Mouse (Mus musculus) heart, embryonic 12.5 days (tissue): Measurements from ENCODE around the gene Bpifb9b. TPM values are rescaled to one million over a fixed set of nuclear protein-coding genes. Genes with fewer than 3 reads are reported as not detected.
"Not testable (repeated sequence)": the region's sequence is repeated elsewhere in the genome, so short reads cannot be mapped to it uniquely, and the experiment has no call there.

Experiments used
- ATAC-seq: fragments of 200-750 bp; cut with Nextera tagmentation; 2 replicates; pipeline ENCODE4 v1.8.0; 2017; ENCODE audit warnings: moderate TSS enrichment, moderate library complexity; ENCODE audit not compliant: insufficient number of reproducible peaks, low FRiP score
- H3K27ac ChIP-seq: fragments of 300-500 bp; sonication (generic); 2 replicates; pipeline ENCODE4 v1.5.1; 2016; ENCODE audit warnings: mild to moderate bottlenecking, moderate library complexity; ENCODE audit not compliant: poor library complexity, severe bottlenecking
- H3K27me3 ChIP-seq: fragments of 300-500 bp; sonication (generic); replicated peaks from 2 replicates; pipeline ENCODE4 v1.6.1; 2016; ENCODE audit warnings: mild to moderate bottlenecking, moderate library complexity
- H3K36me3 ChIP-seq: fragments of 300-500 bp; sonication (generic); 2 replicates; pipeline ENCODE4 v1.6.1; 2016; ENCODE audit warnings: mild to moderate bottlenecking, moderate library complexity
- H3K4me1 ChIP-seq: fragments of 300-500 bp; sonication (generic); replicated peaks from 2 replicates; pipeline ENCODE4 v1.6.1; 2016; ENCODE audit warnings: mild to moderate bottlenecking
- H3K4me2 ChIP-seq: fragments of 300-500 bp; sonication (generic); 2 replicates; pipeline ENCODE4 v1.6.1; 2016; ENCODE audit warnings: mild to moderate bottlenecking, moderate library complexity
- H3K4me3 ChIP-seq: fragments of 300-500 bp; sonication (generic); 2 replicates; pipeline ENCODE4 v1.5.1; 2016; ENCODE audit warnings: mild to moderate bottlenecking
- H3K9ac ChIP-seq: fragments of 300-500 bp; sonication (generic); 2 replicates; pipeline ENCODE4 v1.6.1; 2016; ENCODE audit warnings: mild to moderate bottlenecking, moderate library complexity
- H3K9me3 ChIP-seq: fragments of 300-500 bp; sonication (generic); replicated peaks from 2 replicates; pipeline ENCODE4 v1.6.1; 2016; ENCODE audit warnings: mild to moderate bottlenecking, moderate library complexity
- WGBS: fragments of 180-500 bp; shearing (Covaris S2); methylation state at CpG from one replicate; pipeline ENCODE4 v1.1.7; 2016; 5-methylcytosine and 5-hydroxymethylcytosine counted together
- polyA plus RNA-seq: library from polyadenylated mRNA; unstranded; fragments of >200 nt; fragmentation: Nextera tagmentation; extraction: Ambion mirVana; gene quantifications from 2 replicates; pipeline ENCODE4 v1.2.1, GENCODE M21; 2016

Gene Bpifb9b
- polyA plus RNA-seq = not detected in 2 replicates

GRCm38 (mm10) chr2:154306927-154307326 is at the start of gene Bpifb9b:
Gene Bpifb9b, plus strand, starts transcription at chr2:154307227.
- not testable (repeated sequence) for H3K9ac ChIP-seq, H3K27ac ChIP-seq, H3K27me3 ChIP-seq, H3K4me2 ChIP-seq, H3K4me3 ChIP-seq, H3K4me1 ChIP-seq, ATAC-seq, H3K9me3 ChIP-seq, H3K36me3 ChIP-seq
- WGBS = 70% methylated on average over 4 of the region's 4 CpGs

GRCm38 (mm10) chr2:154257554-154257953 is 49.5 kb upstream of the Bpifb9b start, which contains the start of gene Bpifb9a:
Gene Bpifb9a, plus strand, starts transcription at chr2:154257854.
- H3K9me3 ChIP-seq, H3K4me3 ChIP-seq, H3K27ac ChIP-seq: not testable (repeated sequence)

DNA sequence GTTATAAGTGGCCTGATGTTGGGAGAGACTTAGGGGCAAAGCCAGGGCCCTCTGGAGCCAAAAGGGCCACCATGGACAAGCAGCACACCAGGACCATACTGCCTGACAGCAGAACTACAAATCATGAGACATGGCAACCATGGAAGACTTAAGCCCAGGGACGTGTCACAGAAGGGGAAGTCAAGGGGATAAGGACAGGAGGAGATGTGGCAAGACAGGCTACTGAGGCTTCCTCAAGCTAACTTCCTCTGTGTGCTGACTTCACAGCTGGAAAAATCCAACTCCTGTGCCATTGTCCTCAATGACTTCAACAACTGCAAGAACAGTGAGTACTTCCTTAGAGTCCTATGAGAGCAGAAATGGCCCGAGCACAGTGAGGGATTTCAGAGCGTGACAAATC is 42.6 kb upstream of the Bpifb9b start:
- not testable (repeated sequence) for H3K36me3 ChIP-seq, H3K9ac ChIP-seq, H3K9me3 ChIP-seq, H3K27me3 ChIP-seq, H3K4me3 ChIP-seq, H3K4me2 ChIP-seq, ATAC-seq, H3K27ac ChIP-seq, H3K4me1 ChIP-seq
- 70% methylated on average over 3 of the region's 3 CpGs for WGBS

More at GRCm38 (mm10) chr2:154257554-154257953, 49.5 kb upstream of the Bpifb9b start, which contains the start of gene Bpifb9a:
- not testable (repeated sequence) for ATAC-seq, H3K4me1 ChIP-seq, H3K36me3 ChIP-seq, H3K9ac ChIP-seq, H3K4me2 ChIP-seq, H3K27me3 ChIP-seq
- 68% methylated on average over 5 of the region's 5 CpGs for whole genome bisulfite sequencing

- not testable (repeated sequence) for H3K4me1 ChIP-seq, H3K27ac ChIP-seq, H3K36me3 ChIP-seq, ATAC-seq, H3K9me3 ChIP-seq, H3K9ac ChIP-seq, H3K27me3 ChIP-seq, H3K4me3 ChIP-seq, H3K4me2 ChIP-seq
- 85% methylated on average over 3 of the region's 3 CpGs for WGBS
Measured at GRCm38 (mm10) chr2:154291866-154292265, 15.2 kb upstream of the Bpifb9b start.

- Histone ChIP-seq H3K27ac (no peak overlapping the region), H3K36me3 (no peaks in the 10 kb centered on the region), H3K9me3 (no peaks in the 10 kb centered on the region), H3K4me2 (no peak overlapping the region), H3K4me1 (no peaks in the 10 kb centered on the region), H3K4me3 (no peak overlapping the region), H3K27me3 (no peaks in the 10 kb centered on the region), H3K9ac (no peak overlapping the region)
- WGBS = 57% methylated on average over 1 of the region's 1 CpGs
- ATAC-seq = no peak
Measured at GRCm38 (mm10) chr2:154292833-154293232, 14.2 kb upstream of the Bpifb9b start.

GRCm38 (mm10) chr2:154294746-154295145 is 12.3 kb upstream of the Bpifb9b start:
- H3K4me3 ChIP-seq = not testable (repeated sequence)

DNA sequence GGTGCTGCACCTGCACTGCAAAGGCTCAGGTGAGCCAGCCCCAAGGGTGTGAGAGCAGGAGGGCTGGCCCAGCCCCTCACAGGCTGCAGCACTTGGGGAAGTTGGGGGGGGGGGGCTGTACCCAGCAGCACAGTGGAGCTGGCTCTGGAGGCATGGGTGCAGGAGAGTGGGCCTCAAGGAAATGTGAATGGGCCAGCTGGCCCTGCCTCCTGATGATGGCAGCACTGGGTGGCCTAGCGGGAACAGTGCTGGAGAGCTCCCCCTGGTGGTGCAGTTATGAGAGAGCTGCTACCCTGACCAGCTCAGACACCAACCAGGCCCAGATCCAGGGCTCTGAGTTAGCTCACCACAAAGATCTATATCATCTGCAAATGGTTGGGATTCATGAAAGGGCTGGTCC is 6.5 kb upstream of the Bpifb9b start:
- H3K27ac ChIP-seq = no peak overlapping the region
- peak; percentile 29; the same call in 1 of the 2 replicates for ATAC-seq
- no peak overlapping the region for H3K4me3 ChIP-seq
- H3K4me2 ChIP-seq = no peak overlapping the region
- no peaks in the 10 kb centered on the region; the same call in 1 of the 2 replicates for H3K4me1 ChIP-seq
- H3K27me3 ChIP-seq = no peaks in the 10 kb centered on the region
- H3K9me3 ChIP-seq = no peaks in the 10 kb centered on the region
- no peaks in the 10 kb centered on the region for H3K36me3 ChIP-seq
- WGBS = 26% methylated on average over 1 of the region's 1 CpGs
- H3K9ac ChIP-seq = no peak overlapping the region

More at GRCm38 (mm10) chr2:154294746-154295145, 12.3 kb upstream of the Bpifb9b start:
- not testable (repeated sequence) for H3K4me1 ChIP-seq, H3K9ac ChIP-seq, H3K27me3 ChIP-seq, H3K36me3 ChIP-seq, ATAC-seq, H3K9me3 ChIP-seq, H3K27ac ChIP-seq
- peak overlapping the region; percentile 45; the same call in 1 of the 2 replicates for H3K4me2 ChIP-seq
- 4% methylated on average over 10 of the region's 10 CpGs for WGBS

DNA sequence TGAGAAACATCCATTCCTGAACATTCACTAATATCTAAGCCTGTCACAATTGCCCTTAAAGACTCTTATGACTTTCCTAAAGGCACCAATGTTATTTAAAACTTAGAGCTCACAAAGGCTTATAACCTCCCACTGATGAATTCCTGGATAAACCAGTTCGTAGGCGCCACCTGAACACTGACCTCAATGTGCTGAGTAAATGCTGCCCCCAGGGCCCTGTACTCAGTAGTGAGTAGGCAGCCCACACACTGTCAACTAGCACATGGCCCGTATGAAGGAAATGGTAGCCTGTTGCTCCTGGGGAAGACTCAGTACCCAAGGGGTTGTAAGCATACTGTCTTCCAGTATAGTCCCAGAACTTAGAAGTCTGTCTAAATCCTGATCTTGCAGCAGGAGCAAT is 5.3 kb upstream of the Bpifb9b start:
- Histone ChIP-seq H3K9me3 (no peaks in the 10 kb centered on the region), H3K27ac (no peak overlapping the region), H3K9ac (no peak overlapping the region), H3K4me3 (no peak overlapping the region), H3K36me3 (no peaks in the 10 kb centered on the region), H3K4me2 (no peak overlapping the region), H3K27me3 (no peaks in the 10 kb centered on the region), H3K4me1 (no peaks in the 10 kb centered on the region; the same call in 1 of the 2 replicates)
- ATAC-seq = no peak
- 81% methylated on average over 3 of the region's 3 CpGs for WGBS

DNA sequence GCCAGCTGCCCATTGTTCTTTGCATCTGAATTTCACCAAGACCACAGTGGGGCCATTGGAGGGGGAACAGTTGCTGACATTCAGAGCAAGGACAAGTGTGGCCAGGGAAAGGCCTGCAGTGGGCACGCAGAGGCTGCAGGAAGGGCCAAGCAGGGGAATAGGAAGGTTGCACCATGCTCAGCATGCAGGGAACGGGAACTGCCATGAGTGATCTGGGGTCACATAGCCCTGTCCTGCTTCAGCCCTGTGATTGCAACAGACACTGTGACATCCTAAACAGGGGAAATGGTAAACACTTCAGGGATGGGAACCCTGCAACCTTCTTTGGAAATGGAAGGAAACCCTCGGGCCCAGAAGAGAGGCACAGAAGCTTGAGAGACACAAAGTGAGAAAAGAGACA is 2.4 kb upstream of the Bpifb9b start:
- H3K4me3 ChIP-seq, H3K4me1 ChIP-seq, H3K9ac ChIP-seq, ATAC-seq, H3K27ac ChIP-seq, H3K27me3 ChIP-seq, H3K36me3 ChIP-seq, H3K9me3 ChIP-seq, H3K4me2 ChIP-seq: not testable (repeated sequence)
- 92% methylated on average over 1 of the region's 3 CpGs for WGBS

DNA sequence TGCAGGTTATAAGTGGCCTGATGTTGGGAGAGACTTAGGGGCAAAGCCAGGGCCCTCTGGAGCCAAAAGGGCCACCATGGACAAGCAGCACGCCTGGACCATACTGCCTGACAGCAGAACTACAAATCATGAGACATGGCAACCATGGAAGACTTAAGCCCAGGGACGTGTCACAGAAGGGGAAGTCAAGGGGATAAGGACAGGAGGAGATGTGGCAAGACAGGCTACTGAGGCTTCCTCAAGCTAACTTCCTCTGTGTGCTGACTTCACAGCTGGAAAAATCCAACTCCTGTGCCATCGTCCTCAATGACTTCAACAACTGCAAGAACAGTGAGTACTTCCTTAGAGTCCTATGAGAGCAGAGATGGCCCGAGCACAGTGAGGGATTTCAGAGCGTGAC is 6.7 kb downstream of the Bpifb9b start:
- H3K9ac ChIP-seq, H3K4me3 ChIP-seq, H3K4me2 ChIP-seq, H3K9me3 ChIP-seq, H3K27ac ChIP-seq, H3K36me3 ChIP-seq, ATAC-seq, H3K4me1 ChIP-seq, H3K27me3 ChIP-seq: not testable (repeated sequence)
- WGBS = 66% methylated on average over 5 of the region's 5 CpGs

- Histone ChIP-seq H3K36me3 (no peaks in the 10 kb centered on the region), H3K4me1 (no peaks in the 10 kb centered on the region), H3K27ac (no peak overlapping the region), H3K9me3 (0 out of 2 replicates have a peak, but pooled peaks cover 4% of the 10 kb centered on the region), H3K9ac (no peak overlapping the region), H3K27me3 (no peaks in the 10 kb centered on the region), H3K4me2 (no peak overlapping the region), H3K4me3 (no peak overlapping the region)
- WGBS = 79% methylated on average over 3 of the region's 3 CpGs
- ATAC-seq = no peak
Measured at GRCm38 (mm10) chr2:154326852-154327251, 19.8 kb downstream of the Bpifb9b start.

DNA sequence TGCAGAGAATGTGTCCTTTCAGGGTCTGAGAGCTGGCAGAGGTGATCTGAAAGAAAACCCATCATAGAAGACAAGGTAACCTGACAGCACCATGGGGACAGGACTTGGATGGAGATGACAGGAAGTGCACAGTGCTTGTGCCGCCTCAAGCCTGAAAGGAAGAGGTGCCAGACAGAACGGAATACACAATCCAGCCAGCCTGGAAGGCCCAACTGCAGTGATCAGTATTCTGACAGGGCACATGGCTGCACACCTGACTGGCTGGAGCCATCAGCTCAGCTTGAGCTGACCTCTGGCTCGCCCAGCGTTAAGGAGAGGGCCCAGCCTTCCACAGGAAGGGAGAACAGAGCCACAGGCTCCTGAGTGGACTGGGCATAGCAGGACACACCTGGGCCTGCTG is 28.5 kb downstream of the Bpifb9b start:
- Histone ChIP-seq H3K4me1 (no peaks in the 10 kb centered on the region), H3K27ac (no peak overlapping the region), H3K9me3 (0 out of 2 replicates have a peak, but pooled peaks cover 4% of the 10 kb centered on the region), H3K9ac (no peak overlapping the region), H3K36me3 (peaks cover 19% of the 10 kb centered on the region), H3K4me2 (no peak overlapping the region), H3K4me3 (no peak overlapping the region), H3K27me3 (no peaks in the 10 kb centered on the region)
- ATAC-seq = no peak
- WGBS = 73% methylated on average over 4 of the region's 4 CpGs
